Mouse (Mus musculus): Measurements from ENCODE around the gene Rabgef1. TPM values are rescaled to one million over a fixed set of nuclear protein-coding genes. Genes with fewer than 3 reads are reported as not detected.

The Rabgef1 gene
- 20.7 and 20.8 TPM in 2 replicates for polyA plus RNA-seq (2015; fragmentation: Nextera tagmentation; extraction: Ambion mirVana)

DNA sequence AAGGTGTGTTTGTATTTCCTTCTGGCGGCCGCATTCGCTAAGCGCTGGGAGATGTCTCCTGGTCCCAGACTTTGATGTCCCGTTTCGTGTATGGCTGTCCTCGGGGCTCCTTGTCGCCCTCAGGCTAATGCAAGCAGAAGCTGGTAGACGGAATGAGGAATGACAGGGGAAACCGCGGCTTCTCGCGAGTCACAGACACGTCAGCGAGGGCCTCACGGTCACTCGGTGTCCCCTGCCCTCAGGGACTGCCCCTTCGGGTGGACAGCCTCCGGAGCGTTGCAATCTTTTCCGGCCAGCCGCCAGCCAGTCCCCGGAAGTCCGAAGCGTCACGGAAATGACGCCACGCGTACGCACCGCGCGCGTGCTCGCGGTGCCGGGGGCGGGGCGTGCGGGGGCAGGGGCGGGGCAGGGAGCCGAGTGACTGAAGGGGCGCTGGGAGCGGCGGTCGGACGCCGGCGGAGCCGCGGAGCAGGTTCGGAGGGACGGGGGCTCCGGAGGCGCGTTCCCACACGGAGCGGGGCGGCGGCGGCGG, at the start of gene Rabgef1:
Gene Rabgef1 (plus strand): TSS at position 376 of the 532 bp plus-strand sequence.
- DNase-seq (ENCODE audit: low spot score) = peak; percentile 88

DNA sequence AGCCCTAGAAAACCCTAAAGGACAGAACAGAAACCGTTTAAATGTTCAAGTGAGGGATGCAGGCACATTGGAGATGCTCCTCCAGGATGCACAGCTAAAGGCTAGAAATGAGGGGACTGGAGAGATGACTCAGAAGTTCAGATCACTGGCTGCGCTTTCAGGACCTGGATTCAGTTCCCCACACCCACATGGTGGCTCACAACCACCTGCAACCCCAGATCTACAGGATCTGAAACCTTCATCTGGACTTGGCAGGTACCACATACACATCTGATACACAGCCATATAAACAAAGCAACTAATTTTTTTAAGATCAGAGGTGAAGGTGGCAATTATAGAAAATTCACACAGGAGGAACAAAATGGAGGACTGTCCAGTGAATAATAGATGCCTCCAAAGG, 49.2 kb upstream of the Rabgef1 start:
- DNase-seq (ENCODE audit: low spot score) = no peak

DNA sequence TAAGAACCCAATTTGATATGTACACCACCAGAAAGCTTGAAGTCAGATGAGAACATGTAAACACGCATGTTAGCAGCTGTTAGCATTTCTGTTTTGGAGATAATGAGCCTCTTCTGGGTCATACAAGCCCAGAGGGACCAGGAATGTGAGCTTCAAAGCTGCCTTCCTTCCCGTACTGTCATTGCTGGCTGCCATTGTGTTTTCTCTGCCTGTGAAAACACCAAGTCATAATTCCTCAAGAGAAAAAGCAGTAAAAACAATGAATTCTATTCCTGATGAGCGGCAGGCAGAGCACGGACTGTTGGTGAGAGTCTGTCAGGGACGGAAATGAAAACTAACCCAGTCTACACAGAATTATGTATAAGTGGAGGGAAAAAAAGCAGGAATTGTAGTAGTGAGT, 47.3 kb upstream of the Rabgef1 start:
- DNase-seq (ENCODE audit: low spot score) = no peak

DNA sequence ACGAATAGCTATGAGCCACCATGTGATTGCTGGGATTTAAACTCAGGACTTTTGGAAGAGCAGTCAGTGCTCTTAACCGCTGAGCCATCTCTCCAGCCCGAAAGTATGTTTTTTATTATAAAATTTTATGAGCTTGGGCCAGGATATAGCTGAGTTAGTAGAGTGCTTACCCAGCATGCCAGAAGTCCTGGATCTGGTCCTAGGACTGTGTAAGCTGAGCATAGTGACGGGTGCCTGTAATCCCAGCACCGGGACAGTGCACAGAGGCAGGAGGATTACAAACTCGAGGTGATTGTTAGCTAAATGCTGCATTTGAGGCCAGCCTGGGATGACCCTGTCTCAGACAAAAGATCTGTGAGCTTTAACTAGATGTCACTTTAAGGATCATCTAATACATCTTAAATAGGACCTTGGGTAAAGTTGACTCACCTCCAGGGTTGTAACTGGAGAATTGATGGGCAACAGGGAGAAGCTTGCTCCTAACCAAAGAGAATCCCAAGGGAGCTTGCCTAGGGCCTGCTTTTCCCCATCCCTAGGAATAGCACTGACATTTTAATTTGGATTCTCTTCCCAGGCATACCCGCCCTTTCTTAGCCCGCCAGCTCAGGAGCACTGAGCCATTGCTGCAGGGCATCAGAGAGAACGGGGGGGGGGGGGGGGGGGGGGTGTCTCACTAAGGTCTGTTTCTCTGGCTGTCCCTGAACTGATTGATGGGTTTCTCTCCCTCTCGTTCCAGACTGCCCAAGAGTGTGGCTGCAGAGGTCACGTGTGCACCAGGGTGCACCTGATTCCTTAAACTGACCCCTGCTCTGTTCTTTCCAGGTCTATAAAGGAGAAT, 42.7 kb upstream of the Rabgef1 start:
- DNase-seq (ENCODE audit: low spot score) = no peak

DNA sequence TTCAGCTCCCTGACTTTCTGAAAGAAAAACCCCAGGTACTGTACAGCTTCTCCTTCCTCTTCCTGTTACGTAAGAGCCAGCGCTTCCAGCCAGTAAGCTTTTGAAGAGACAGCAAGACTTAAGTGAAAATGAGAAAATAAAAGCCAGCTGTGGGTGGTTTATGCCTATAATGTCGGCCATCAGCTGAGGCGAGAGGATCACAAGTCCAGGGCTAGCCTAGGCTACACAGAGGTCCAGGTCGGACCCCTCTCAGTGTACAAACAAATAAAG, 42.1 kb upstream of the Rabgef1 start:
- no peak for DNase-seq (ENCODE audit: low spot score)

DNA sequence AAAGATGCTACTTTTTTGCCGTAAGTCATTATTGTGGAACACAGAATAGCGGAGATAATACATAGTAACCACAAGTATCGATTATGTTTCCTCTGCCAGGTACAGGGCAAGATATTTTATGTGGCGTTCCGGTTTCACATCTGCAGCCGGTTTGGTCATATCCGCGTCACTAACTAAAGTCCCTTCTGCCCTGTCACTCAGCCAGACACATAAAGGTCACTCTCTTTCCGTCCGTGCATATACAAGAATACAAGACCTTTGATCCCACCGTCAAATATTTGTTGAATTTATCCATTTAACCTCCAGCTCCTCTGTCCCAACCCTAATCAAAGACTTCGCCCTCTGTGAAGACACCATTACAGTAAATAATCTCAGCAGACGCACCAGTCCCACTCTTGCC, 35.0 kb upstream of the Rabgef1 start:
- DNase-seq (ENCODE audit: low spot score) = no peak

DNA sequence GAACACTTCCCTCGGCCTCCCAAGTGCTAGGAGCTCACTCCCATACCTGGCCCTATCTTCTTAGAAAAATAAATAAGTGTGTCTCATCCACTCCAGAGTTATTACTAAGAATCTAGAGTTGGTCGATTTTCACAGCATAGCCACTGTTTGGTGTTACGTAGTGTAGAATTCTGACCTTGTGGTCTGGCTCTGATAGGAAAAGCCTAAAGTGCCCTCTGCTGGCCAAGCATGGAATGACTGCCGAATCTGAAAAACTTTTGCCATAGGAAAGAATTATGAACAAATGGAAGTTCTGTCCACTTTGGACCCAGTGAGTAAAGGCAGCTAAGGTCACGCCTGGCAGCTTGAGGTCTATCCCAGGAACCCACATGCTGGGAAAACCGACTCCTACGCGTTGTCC, 32.2 kb upstream of the Rabgef1 start:
- DNase-seq (ENCODE audit: low spot score) = peak; percentile 61

DNA sequence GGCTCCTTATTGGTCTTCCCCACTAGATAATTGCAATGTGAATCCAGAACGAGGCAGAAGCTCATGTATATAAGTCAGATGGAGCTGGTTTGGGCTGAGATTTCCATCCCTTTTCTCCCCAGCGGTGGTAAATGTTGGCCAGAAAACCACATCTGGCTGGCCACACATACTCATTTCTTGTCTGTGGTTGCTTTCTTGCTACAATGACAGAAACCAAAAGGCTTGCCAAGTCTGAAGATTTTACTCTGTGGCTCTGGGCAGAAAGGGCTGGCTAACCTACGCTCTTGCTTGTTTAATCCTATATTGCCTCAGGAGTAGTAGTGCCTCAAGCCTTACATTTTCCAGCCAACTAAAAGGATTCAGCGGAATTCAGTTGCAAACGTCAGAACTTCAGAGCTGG, 30.5 kb upstream of the Rabgef1 start:
- DNase-seq (ENCODE audit: low spot score) = no peak

DNA sequence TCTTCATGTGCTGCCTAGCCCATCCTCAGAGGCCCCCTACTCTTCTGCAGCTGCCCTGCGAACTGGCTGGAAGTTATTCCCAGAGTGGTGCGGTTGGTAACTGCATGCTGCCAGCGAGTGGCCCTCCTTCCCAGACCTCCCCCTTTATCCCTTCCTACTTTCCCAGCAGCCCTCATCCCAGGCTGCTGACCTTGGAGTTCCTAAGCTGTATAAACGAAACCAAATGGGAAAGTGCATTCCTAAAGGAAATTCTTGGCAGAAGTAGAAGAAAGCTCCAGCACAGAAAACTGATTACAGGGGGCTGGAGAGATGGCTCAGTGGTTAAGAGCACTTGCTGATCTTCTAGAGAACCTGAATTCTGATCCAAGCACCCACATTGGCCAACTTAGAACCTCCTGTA, 29.6 kb upstream of the Rabgef1 start:
- DNase-seq (ENCODE audit: low spot score) = no peak

DNA sequence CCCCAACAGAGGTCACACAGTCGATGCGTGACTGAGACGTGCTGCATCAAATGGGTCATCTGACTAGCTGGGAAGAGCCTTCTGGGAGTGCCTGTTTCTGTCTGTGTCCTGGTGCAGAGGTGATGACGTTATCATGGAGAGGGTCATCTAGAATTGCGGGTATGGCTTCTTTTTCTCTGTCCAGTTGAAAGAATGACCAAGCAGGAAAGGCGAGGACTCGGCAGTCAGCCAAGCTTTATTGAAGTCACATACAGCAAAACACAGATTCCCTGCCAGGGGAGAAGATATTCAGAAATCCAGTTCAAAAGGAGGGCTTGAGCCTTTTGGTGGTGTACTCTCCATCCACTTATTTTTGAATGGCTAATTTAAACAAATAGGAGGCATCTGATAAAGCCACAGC, 28.5 kb upstream of the Rabgef1 start:
- no peak for DNase-seq (ENCODE audit: low spot score)

DNA sequence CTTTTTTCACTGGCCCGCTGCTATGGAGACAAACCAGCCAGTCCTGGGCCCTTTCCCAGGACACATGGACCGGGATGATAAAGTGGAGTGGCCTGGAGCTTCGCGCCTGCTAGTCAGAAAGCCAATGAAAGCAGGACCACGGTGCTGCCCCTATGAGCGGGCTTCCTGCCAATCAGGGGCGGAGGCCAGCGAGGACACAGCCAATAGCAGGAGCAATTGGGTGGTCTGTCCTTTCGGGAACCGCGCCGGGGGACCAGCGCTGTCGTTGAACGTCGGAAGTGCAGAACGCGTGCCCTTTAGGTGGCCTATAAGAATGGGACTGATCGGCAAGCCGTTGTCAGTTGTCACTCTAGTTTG, 27.6 kb upstream of the Rabgef1 start:
- DNase-seq (ENCODE audit: low spot score) = peak; percentile 52

DNA sequence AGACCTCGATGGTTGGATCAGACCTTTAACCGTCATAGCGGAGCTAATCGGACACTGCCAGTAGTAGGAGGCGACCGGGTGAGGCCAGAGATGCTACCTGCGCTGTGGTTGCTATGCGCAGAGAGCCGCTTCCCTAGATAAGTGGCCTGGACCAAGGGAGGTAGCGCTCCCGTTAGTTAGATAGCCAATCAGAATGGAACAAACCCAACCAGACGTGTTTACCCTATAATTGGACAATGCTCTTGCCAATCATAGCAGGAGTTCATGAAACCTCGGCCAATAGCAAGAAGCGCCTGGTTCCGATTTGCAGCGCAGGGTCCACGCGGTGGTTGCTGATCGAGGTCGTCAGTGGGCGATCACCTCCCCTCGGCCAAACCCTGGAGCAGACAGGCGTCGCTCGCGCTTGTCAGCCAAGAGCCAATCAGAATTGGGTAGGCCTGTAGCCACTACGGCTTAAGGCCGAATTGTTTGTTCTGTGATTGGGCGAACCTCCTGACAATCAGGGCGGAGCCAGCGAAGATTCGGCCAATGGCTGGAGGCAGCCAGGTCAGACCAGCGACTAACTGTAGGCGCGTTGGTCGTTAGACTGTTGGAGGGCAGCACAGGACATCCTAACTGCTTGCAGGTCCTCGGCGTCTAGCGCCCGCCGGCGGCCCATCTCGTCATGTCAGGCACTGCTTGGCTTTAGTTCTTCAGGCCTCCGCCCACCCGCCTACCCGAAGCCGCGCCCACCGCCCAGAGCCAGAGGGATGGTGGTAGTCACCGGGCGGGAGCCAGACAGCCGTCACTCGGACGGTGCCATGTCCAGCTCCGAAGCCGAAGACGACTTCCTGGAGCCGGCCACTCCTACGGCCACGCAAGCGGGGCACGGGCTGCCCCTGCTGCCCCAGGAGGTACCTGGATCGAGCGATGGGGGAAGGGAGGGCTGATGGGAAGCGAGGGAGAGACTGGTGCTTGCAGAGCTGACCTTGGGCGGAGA, 27.0 kb upstream of the Rabgef1 start, which contains the start of gene Kctd7:
Gene Kctd7 (plus strand): TSS at position 528 of the 979 bp plus-strand sequence.
- DNase-seq (ENCODE audit: low spot score) = peak; percentile 94

DNA sequence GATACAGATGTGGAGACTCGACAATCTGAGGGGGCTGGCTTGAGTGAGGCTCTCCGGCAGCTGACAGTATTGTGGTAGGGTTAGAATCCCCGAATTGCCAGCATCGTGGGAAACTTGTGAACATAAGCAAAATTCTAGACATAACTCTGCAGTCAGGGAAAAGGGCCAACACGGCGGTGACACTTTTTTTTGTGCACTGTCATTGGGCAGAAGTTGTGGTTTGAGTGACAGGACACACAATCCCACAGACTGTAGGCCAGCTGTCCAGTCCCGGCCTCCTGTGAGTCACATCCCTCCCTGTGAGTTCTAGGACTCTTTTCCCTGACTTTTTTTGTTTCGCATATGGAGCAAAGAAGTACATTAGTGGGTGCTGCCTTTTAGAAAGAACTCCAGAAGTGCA, 25.6 kb upstream of the Rabgef1 start:
- no peak for DNase-seq (ENCODE audit: low spot score)

DNA sequence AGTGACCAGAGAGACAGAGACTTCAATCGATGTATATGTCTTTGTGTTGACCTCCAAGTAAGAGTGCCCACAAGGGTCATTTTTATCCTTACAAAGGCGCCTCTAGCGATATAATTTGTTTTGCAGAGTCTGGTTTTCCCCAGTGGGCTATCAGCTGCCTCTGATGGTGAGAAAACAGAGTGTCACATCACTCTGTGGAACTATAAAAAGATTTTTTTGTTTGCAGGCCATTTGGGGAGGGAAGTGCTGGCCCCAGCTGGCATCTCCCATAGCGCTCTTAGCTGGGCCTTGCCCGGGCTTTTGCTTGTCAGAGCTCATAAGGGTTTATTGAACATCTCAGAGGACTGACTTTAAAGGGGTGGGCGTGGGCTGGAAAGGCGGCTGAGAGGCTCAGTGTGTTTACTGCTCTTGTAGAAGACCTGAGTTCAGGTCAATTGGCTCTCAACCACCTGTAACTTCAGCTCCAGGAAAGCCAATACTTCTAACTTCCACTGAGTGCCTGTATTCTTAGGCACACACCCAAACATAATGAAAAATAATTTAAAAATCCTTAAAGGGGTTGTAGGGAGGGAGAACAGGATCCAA, 21.8 kb upstream of the Rabgef1 start:
- DNase-seq (ENCODE audit: low spot score) = no peak

DNA sequence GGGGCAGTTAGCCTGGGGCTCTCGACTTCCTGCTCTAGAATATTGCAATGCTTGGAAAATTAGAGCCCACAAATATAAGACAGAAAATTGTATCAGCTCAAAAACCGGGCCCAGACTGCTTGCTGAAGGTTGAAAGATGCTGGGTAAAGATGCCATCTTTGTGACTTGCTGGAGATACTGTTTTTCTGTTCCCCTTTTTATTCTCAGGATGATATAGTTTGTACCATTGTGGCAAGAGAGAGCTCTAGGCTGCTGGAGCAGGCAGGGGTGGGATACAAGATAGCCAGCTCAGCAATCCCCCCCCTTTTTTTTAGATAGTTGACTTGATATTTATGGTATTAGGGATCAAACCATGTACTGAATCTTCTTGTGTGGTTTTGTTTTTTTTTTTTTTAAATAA, 17.3 kb upstream of the Rabgef1 start:
- no peak for DNase-seq (ENCODE audit: low spot score)

DNA sequence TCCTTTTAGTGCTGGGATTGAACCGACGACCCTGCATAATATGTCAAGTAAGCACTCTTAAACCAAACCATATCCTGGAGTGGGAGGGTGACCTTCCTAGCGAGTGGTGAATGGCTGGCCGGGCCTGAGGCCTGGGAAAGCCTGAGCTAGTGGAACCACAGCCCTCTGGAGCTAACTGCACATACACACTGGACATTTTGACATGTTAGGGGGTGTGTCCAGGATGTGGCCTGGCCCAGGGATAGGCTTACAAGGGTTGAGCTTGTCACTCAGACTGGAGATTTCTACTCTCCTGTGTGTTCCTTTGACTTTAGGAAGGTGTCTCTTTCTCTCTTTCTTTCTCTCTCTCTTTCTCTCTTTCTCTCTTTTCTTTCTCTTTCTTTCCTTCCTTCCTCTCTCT, 13.1 kb upstream of the Rabgef1 start:
- DNase-seq (ENCODE audit: low spot score) = no peak

DNA sequence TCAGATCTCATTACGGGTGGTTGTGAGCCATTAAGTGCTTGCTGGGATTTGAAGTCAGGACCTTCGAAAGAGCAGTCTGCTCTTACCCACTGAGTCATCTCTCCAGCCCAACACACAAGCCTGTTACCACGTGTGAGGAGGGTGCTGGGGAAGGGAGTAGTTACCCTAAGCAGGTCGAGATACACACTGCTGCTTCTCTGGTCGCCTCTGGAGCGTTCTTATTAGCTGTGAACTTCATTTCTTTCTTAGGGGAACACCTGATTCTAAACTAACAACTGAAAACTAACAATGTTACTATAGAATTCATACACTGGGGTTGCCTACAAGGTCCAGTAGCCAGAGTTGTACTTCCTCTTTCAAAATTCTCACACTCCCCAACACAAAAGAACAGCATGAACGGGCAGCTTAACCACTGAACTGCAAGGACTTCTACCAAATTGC, 11.8 kb upstream of the Rabgef1 start:
- DNase-seq (ENCODE audit: low spot score) = no peak

DNA sequence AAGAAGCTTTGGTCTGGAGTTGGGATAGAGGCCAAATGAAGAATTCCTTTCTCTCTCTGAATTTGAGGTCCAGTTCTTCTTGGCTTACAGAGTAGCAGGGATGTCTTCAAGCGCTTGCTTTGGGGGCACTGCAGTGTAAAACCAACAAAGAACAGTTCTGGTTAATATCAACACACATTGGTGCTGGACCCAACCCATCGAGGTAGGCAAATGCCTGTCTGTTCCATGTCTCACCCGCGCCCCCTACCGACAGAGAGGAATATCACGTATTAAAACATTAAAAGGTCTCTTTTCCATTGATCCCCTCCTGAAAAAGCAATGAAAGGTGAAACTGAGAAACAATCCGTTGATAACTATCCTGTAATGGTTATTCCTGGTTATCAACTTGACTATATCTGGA, 7.9 kb upstream of the Rabgef1 start:
- peak; percentile 69 for DNase-seq (ENCODE audit: low spot score)

DNA sequence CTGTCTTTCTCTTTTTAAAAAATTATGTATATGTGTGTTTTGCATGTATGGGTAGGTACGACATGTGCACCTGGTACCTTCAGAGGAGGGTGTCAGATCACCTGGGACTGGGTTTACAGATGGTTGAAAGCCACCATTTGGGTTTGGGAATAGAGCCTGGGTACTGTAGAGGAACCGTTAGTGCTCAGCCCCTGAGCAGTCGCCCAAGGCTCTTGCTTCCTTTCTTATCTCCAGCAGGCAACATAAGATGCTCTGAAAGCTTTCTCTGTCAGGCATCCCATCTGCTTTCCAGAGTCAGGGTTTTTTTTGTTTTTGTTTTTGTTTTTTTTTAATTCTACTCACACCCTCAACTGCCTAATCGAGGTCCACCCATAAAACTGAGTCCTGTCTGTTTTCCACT, 6.4 kb upstream of the Rabgef1 start:
- DNase-seq (ENCODE audit: low spot score) = no peak

DNA sequence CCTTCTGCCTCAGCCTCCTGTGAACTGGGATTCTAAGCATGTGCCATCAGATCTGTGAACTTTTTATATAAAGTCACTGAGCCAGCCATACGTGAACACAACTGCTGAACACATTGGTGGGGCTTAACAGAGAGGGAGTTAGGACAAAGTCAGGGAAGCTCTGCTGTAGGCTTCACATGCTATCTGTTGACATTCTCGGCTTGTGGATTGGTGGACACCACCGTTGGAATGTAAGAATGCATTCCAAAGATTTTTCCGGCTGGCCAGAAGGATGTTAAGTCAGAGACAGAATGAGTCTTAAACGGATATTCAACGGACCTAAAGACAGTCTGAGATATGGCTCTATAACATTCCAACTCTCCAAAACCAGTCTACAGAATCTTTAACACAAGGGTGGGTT, 2.5 kb upstream of the Rabgef1 start:
- no peak for DNase-seq (ENCODE audit: low spot score)

DNA sequence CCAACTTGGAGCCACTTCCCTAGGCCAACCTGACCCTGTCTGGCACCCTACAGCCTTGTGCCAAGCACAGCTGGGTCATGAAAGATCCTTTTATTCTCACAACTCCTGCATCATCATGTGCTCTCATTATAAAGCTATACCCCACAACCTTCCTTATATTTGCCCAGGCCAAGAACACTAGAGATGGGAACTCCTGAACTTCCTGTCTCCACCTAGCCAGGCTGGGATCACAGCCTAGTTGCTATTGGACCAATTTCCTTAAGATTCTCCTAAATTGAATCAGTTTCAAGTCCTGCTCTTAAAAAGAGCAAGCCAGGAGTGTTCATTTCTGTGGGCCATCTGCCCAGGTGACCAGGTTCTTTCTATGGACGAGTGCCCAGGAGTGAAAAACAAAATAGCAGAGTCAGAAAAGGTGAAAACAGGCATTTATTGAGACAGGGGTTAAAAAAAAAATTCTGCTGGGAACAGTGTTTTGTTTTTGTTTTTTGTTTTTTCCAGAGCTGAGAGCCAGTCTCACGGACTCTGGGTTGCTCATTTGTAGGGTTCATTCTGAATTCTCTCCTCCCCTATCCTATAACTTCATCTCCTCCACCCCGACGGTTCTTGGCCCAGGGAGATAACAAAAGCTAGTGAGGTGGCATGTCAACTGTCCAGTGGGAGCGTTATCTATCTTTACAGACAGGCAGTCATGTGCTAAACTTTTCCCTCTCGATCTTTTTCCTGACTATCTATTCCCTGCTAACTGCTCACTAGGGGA, 754 bp upstream of the Rabgef1 start:
- DNase-seq (ENCODE audit: low spot score) = no peak

All from thymus, postnatal 0 days (tissue).